Mouse (Mus musculus): ENCODE results near the gene Clec11a. TPM values are rescaled to one million over a fixed set of nuclear protein-coding genes. Genes with fewer than 3 reads are reported as not detected.

The Clec11a gene
- polyA plus RNA-seq, 1 experiment from 2014 or later, result 24.0 TPM

Other genes starting within 250 kb of the Clec11a start
- gene Klk1b21, start 204.6 kb downstream of the Clec11a start, polyA plus RNA-seq (2015; fragmentation: Nextera tagmentation; extraction: Ambion mirVana), result not detected in 2 replicates
- gene Klk1b22, start 194.2 kb downstream of the Clec11a start, polyA plus RNA-seq (2015; fragmentation: Nextera tagmentation; extraction: Ambion mirVana), result not detected in 2 replicates
- gene Klk1b16, start 170.1 kb downstream of the Clec11a start, polyA plus RNA-seq (2015; fragmentation: Nextera tagmentation; extraction: Ambion mirVana), result not detected in 2 replicates
- gene Klk1b24, start 118.7 kb downstream of the Clec11a start, polyA plus RNA-seq (2015; fragmentation: Nextera tagmentation; extraction: Ambion mirVana), result not detected in 2 replicates
- not detected in 2 replicates for gene Klk1b3, start 108.7 kb downstream of the Clec11a start, polyA plus RNA-seq (2015; fragmentation: Nextera tagmentation; extraction: Ambion mirVana)
- gene Klk1b4, start 99.5 kb downstream of the Clec11a start, polyA plus RNA-seq (2015; fragmentation: Nextera tagmentation; extraction: Ambion mirVana), result not detected in 2 replicates
- not detected in 2 replicates for gene Klk1b5, start 91.0 kb downstream of the Clec11a start, polyA plus RNA-seq (2015; fragmentation: Nextera tagmentation; extraction: Ambion mirVana)
- gene Klk1, start 81.5 kb downstream of the Clec11a start, polyA plus RNA-seq (2015; fragmentation: Nextera tagmentation; extraction: Ambion mirVana), result 0.20 TPM in 1 of 2 replicates, not detected in the other
- gene Gm36864, start 70.7 kb downstream of the Clec11a start, polyA plus RNA-seq (2015; fragmentation: Nextera tagmentation; extraction: Ambion mirVana), result not detected in 2 replicates
- 0.51 and 1.0 TPM in 2 replicates for gene 1700028J19Rik, start 60.2 kb downstream of the Clec11a start, polyA plus RNA-seq (2015; fragmentation: Nextera tagmentation; extraction: Ambion mirVana)
- gene 2410002F23Rik, start 60.2 kb downstream of the Clec11a start, polyA plus RNA-seq (2015; fragmentation: Nextera tagmentation; extraction: Ambion mirVana), result 163 and 183 TPM in 2 replicates
- 0.33 and 0.83 TPM in 2 replicates for gene Acp4, start 49.5 kb downstream of the Clec11a start, polyA plus RNA-seq (2015; fragmentation: Nextera tagmentation; extraction: Ambion mirVana)
- not detected in 2 replicates for gene Gm15517, start 45.5 kb downstream of the Clec11a start, polyA plus RNA-seq (2015; fragmentation: Nextera tagmentation; extraction: Ambion mirVana)
- 2.4 and 3.2 TPM in 2 replicates for gene Shank1, start 3.4 kb upstream of the Clec11a start, polyA plus RNA-seq (2015; fragmentation: Nextera tagmentation; extraction: Ambion mirVana)
- gene Syt3, start 77.2 kb upstream of the Clec11a start, polyA plus RNA-seq (2015; fragmentation: Nextera tagmentation; extraction: Ambion mirVana), result 2.2 and 3.2 TPM in 2 replicates
- 0.43 and 0.58 TPM in 2 replicates for gene 1700008O03Rik, start 78.9 kb upstream of the Clec11a start, polyA plus RNA-seq (2015; fragmentation: Nextera tagmentation; extraction: Ambion mirVana)
- 0.55 and 0.87 TPM in 2 replicates for gene Lrrc4b, start 122.1 kb upstream of the Clec11a start, polyA plus RNA-seq (2015; fragmentation: Nextera tagmentation; extraction: Ambion mirVana)
- 0.29 and 0.56 TPM in 2 replicates for gene Aspdh, start 158.5 kb upstream of the Clec11a start, polyA plus RNA-seq (2015; fragmentation: Nextera tagmentation; extraction: Ambion mirVana)
- gene Josd2, start 161.1 kb upstream of the Clec11a start, polyA plus RNA-seq (2015; fragmentation: Nextera tagmentation; extraction: Ambion mirVana), result 92.9 and 121 TPM in 2 replicates
- 103 and 116 TPM in 2 replicates for gene Emc10, start 189.6 kb upstream of the Clec11a start, polyA plus RNA-seq (2015; fragmentation: Nextera tagmentation; extraction: Ambion mirVana)
- 9.7 and 12.8 TPM in 2 replicates for gene Fam71e1, start 189.7 kb upstream of the Clec11a start, polyA plus RNA-seq (2015; fragmentation: Nextera tagmentation; extraction: Ambion mirVana)
- 0.13 and 0.16 TPM in 2 replicates for gene Mybpc2, start 217.8 kb upstream of the Clec11a start, polyA plus RNA-seq (2015; fragmentation: Nextera tagmentation; extraction: Ambion mirVana)
- gene Spib, start 225.2 kb upstream of the Clec11a start, polyA plus RNA-seq (2015; fragmentation: Nextera tagmentation; extraction: Ambion mirVana), result 0.70 and 0.72 TPM in 2 replicates
- gene Pold1, start 241.9 kb upstream of the Clec11a start, polyA plus RNA-seq (2015; fragmentation: Nextera tagmentation; extraction: Ambion mirVana), result 75.7 and 83.6 TPM in 2 replicates
- gene Nr1h2, start 247.0 kb upstream of the Clec11a start, polyA plus RNA-seq (2015; fragmentation: Nextera tagmentation; extraction: Ambion mirVana), result 71.9 and 79.8 TPM in 2 replicates

Data from limb, embryonic 15.5 days (tissue).